Mouse (Mus musculus) midbrain, embryonic 11.5 days (tissue): Measurements from ENCODE around the gene Kcnh6. TPM values are rescaled to one million over a fixed set of nuclear protein-coding genes. Genes with fewer than 3 reads are reported as not detected.

Experiments used
- ATAC-seq: fragments of 200-750 bp; cut with Nextera tagmentation; 2 replicates; pipeline ENCODE4 v1.8.0; 2017; ENCODE audit warnings: moderate TSS enrichment, moderate library complexity; ENCODE audit not compliant: low FRiP score
- DNase-seq: peaks from one replicate; pipeline ENCODE4 v3.0.0; 2015; ENCODE audit warnings: low spot score; ENCODE audit errors: missing footprints
- H3K27ac ChIP-seq: fragments of 300-500 bp; sonication (generic); 2 replicates; pipeline ENCODE4 v1.5.1; 2014; ENCODE audit warnings: low read depth, low read length
- H3K27me3 ChIP-seq: fragments of 300-500 bp; sonication (generic); 2 replicates; pipeline ENCODE4 v1.6.1; 2014; ENCODE audit warnings: mild to moderate bottlenecking, low read length, moderate library complexity, mixed read lengths; ENCODE audit not compliant: control insufficient read depth, insufficient read depth
- H3K36me3 ChIP-seq: fragments of 300-500 bp; sonication (generic); 2 replicates; pipeline ENCODE4 v1.6.1; 2014; ENCODE audit warnings: mild to moderate bottlenecking, low read length, moderate library complexity, mixed read lengths; ENCODE audit not compliant: control insufficient read depth, insufficient read depth
- H3K4me1 ChIP-seq: fragments of 300-500 bp; sonication (generic); 2 replicates; pipeline ENCODE4 v1.6.1; 2014; ENCODE audit warnings: low read length; ENCODE audit not compliant: control insufficient read depth, insufficient read depth
- H3K4me2 ChIP-seq: fragments of 300-500 bp; sonication (generic); 2 replicates; pipeline ENCODE4 v1.6.1; 2014; ENCODE audit warnings: mild to moderate bottlenecking, moderate library complexity
- H3K4me3 ChIP-seq: fragments of 300-500 bp; sonication (generic); 2 replicates; pipeline ENCODE4 v1.5.1; 2014; ENCODE audit warnings: low read depth, low read length
- H3K9ac ChIP-seq: fragments of 300-500 bp; sonication (generic); 2 replicates; pipeline ENCODE4 v1.6.1; 2014; ENCODE audit warnings: low read length
- H3K9me3 ChIP-seq: fragments of 300-500 bp; sonication (generic); 2 replicates; pipeline ENCODE4 v1.6.1; 2016; ENCODE audit warnings: low read length; ENCODE audit not compliant: control insufficient read depth
- WGBS: fragments of 180-500 bp; shearing (Covaris S2); extraction: QIAGEN DNeasy Blood & Tissue Kit; methylation state at CpG from one replicate; pipeline ENCODE4 v1.1.7; 2014; 5-methylcytosine and 5-hydroxymethylcytosine counted together
- polyA plus RNA-seq: library from polyadenylated mRNA; unstranded; fragments of >200 nt; fragmentation: Nextera tagmentation; extraction: Ambion mirVana; gene quantifications from 2 replicates; pipeline ENCODE4 v1.2.1, GENCODE M21; 2014

The Kcnh6 gene
- polyA plus RNA-seq, 1 experiment from 2014 or later, result 0.29 TPM

DNA sequence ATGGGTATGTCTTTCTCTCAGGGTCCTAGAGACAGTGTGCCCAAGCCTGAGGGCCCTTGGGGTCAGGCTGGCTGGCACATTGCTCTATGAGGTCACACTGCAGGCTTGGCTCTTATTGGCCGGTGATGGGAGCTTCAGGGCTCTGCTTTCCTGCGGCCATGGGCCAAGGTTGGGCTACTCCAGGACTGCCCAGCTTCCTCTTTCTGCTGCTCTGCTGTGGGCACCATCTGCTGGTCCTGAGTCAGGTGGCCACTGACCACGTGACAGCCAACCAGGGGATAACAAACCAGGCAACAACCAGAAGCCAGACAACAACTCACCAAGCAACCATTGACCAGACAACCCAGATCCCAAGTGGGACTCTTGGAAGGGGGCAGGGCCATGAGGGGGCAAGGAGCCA lies 32.9 kb upstream of the Kcnh6 start:
- Histone ChIP-seq H3K4me1 (no peaks in the 10 kb centered on the region), H3K27ac (no peak overlapping the region), H3K4me2 (no peak overlapping the region), H3K4me3 (no peak overlapping the region), H3K36me3 (no peaks in the 10 kb centered on the region), H3K9ac (no peak overlapping the region), H3K27me3 (no peaks in the 10 kb centered on the region), H3K9me3 (no peaks in the 10 kb centered on the region)
- DNase-seq (no peak), ATAC-seq (no peak)
- WGBS, result 71% methylated on average over 3 of the region's 3 CpGs

DNA sequence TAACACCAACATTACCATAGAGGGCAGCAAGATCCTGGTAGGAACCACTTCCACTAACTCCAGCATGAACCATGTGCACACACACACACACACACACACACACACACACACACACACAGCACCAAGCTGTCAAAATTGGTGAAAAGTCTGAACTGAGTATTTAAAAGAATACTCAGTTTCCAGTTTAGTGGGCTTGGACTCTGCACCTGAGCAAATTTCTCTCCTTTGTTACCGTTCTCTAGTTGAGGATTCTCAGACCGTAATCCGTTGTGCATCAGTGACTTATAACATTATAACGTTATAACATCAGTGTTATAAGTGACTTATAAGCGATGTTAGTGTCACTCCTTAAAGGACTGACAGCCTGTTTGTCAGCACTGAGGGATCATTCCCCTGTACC lies 32.3 kb upstream of the Kcnh6 start:
- ATAC-seq (no peak), DNase-seq (no peak)
- Histone ChIP-seq H3K4me2 (no peak overlapping the region), H3K27me3 (no peaks in the 10 kb centered on the region), H3K36me3 (no peaks in the 10 kb centered on the region), H3K27ac (no peak overlapping the region), H3K9ac (no peak overlapping the region), H3K4me1 (no peaks in the 10 kb centered on the region), H3K4me3 (no peak overlapping the region), H3K9me3 (no peaks in the 10 kb centered on the region)
- WGBS, result 92% methylated on average over 5 of the region's 5 CpGs

DNA sequence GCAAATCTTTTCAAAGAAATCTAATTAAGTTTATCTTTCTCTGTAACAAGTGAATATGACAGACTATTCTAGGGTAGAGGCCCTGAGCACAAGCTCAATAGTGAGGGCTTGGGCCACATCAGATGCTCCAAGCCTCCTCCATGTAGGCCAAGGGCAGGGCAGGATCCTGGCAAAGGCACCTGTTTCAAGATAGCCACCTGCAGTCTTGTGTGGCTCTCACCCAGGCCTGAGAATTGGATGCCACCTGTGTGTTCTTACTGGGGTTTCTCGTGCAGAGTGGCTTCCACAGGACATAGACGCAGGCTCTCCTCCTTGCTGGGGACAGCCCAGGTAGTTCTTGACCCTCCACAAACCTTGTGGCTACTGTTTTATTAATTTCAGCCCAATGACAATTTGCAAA lies 29.7 kb upstream of the Kcnh6 start:
- DNase-seq (no peak), ATAC-seq (no peak)
- H3K9me3 ChIP-seq, result no peaks in the 10 kb centered on the region
- H3K27ac ChIP-seq, result no peak overlapping the region
- H3K9ac ChIP-seq, result no peak overlapping the region
- no peaks in the 10 kb centered on the region for H3K27me3 ChIP-seq
- WGBS, result 73% methylated on average over 2 of the region's 2 CpGs
- H3K4me3 ChIP-seq, result no peak overlapping the region
- no peak overlapping the region for H3K4me2 ChIP-seq
- no peaks in the 10 kb centered on the region for H3K4me1 ChIP-seq
- no peaks in the 10 kb centered on the region for H3K36me3 ChIP-seq

DNA sequence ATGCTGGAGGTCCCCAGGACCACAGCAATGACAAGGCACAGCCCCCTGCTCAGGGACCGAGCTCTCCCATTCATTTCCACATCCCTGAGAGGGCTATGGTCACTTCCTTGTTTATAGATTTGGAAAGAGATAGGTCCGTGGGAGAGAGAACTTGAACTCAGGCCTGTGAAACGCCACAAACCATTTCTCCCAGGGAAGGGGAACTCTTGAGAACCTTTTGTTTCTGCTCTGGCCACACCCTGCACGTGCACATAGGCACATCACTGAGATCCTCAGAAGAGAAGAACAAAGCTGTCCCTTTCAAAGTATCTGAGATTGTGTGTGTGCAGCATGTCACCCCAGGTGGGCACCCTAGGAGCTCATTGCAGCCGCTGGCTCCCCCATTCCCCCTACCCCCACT lies 29.3 kb upstream of the Kcnh6 start:
- Histone ChIP-seq H3K4me2 (no peak overlapping the region), H3K4me3 (no peak overlapping the region), H3K9ac (no peak overlapping the region), H3K27ac (no peak overlapping the region), H3K4me1 (no peaks in the 10 kb centered on the region), H3K36me3 (no peaks in the 10 kb centered on the region), H3K27me3 (no peaks in the 10 kb centered on the region), H3K9me3 (no peaks in the 10 kb centered on the region)
- 65% methylated on average over 5 of the region's 5 CpGs for WGBS
- ATAC-seq (no peak), DNase-seq (no peak)

DNA sequence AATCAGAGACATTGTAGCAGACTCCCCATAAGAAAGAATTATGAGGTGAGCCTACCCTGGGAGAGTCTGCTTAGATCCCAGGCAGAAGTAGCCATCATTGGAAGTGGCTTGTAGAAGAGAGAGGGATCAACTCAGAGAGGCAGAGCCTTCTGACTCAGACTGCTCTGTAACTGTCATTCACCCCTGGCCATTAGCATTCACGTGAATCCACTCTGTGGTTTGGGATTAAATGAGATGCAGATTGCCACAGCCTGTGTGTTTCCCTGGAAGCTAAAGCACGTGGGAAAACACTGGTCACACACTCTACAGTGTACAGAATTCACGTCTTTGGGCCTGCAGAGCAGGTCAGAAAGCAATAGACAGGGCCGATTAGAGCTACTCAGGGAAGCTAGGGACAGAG lies 23.5 kb upstream of the Kcnh6 start:
- Histone ChIP-seq H3K9ac (no peak overlapping the region), H3K27me3 (no peaks in the 10 kb centered on the region), H3K36me3 (no peaks in the 10 kb centered on the region), H3K4me2 (no peak overlapping the region), H3K4me1 (no peaks in the 10 kb centered on the region), H3K27ac (no peak overlapping the region), H3K4me3 (no peak overlapping the region), H3K9me3 (no peaks in the 10 kb centered on the region)
- ATAC-seq (no peak), DNase-seq (no peak)
- WGBS, result 71% methylated on average over 4 of the region's 4 CpGs

DNA sequence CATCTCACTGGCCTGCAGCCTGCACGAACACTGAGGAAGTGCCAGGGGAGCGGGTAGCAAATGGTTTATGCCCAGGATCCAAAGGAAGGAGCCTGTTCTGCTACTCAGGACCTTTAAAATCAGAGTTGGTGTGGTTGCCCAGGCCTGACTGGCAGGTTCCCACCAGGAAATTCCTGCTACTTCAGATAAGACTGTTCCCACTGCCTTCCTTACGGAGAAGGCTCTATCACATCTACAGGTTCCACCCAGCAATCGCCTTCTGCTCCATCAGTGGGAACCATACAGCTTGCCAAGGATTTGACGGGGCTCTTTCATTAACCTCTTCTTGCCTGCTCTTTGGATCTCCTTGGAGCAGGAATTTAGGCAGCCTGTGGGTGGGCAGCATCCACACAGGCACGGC lies 20.5 kb upstream of the Kcnh6 start:
- H3K36me3 ChIP-seq, result no peaks in the 10 kb centered on the region
- no peaks in the 10 kb centered on the region for H3K9me3 ChIP-seq
- no peak for DNase-seq
- H3K4me3 ChIP-seq, result no peak overlapping the region
- no peak overlapping the region for H3K27ac ChIP-seq
- no peak for ATAC-seq
- H3K4me2 ChIP-seq, result no peak overlapping the region
- H3K4me1 ChIP-seq, result no peaks in the 10 kb centered on the region
- no peaks in the 10 kb centered on the region for H3K27me3 ChIP-seq
- H3K9ac ChIP-seq, result no peak overlapping the region
- WGBS, result 81% methylated on average over 6 of the region's 6 CpGs

DNA sequence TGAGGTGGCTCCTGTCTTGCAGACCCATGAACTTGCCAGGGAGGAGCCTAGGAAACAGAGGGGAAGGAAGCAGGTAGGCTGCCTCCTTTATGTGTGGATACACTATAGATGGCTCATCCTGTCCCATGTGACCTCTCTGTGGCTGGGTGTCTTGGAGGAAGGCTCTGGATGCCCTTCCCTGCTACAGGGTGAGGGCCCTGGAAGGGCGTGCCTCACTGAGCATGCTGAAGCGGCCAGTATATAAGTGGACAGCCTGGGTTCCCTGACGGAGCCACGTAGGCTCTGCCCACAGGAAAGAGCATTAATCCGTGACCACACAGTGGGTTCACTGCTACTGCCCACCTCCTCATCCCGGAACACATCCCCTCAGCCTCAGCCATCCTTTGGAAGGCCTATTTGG lies 18.5 kb upstream of the Kcnh6 start:
- H3K4me2 ChIP-seq, result no peak overlapping the region
- no peaks in the 10 kb centered on the region for H3K9me3 ChIP-seq
- WGBS, result 82% methylated on average over 6 of the region's 6 CpGs
- H3K4me1 ChIP-seq, result no peaks in the 10 kb centered on the region
- no peaks in the 10 kb centered on the region for H3K36me3 ChIP-seq
- no peaks in the 10 kb centered on the region for H3K27me3 ChIP-seq
- no peak overlapping the region for H3K9ac ChIP-seq
- no peak overlapping the region for H3K4me3 ChIP-seq
- H3K27ac ChIP-seq, result no peak overlapping the region
- DNase-seq (no peak), ATAC-seq (no peak)

DNA sequence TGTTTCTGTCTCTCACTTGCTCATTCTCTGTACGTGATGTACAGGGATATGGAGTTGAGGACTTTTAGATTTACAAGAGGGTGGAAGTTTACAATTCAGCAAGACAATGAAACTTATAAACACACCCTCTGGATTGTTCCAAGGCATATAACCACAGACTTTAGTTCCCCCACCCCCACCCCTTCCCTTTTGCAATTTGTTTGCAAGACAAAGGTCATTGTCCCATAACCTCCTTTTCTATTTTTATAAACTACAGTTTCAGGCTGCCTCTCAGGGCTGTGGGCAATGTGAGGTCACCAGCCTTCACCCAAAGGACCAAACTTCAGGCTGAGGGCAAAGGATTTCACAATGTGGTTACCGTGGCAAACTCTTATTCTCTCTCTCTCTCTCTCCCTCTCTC lies 17.7 kb upstream of the Kcnh6 start:
- ATAC-seq (no peak), DNase-seq (no peak)
- H3K4me3 ChIP-seq, result no peak overlapping the region
- H3K4me1 ChIP-seq, result no peaks in the 10 kb centered on the region
- no peaks in the 10 kb centered on the region for H3K9me3 ChIP-seq
- 68% methylated on average over 2 of the region's 2 CpGs for WGBS
- no peaks in the 10 kb centered on the region for H3K27me3 ChIP-seq
- no peak overlapping the region for H3K27ac ChIP-seq
- H3K36me3 ChIP-seq, result no peaks in the 10 kb centered on the region
- H3K9ac ChIP-seq, result no peak overlapping the region
- no peak overlapping the region for H3K4me2 ChIP-seq

DNA sequence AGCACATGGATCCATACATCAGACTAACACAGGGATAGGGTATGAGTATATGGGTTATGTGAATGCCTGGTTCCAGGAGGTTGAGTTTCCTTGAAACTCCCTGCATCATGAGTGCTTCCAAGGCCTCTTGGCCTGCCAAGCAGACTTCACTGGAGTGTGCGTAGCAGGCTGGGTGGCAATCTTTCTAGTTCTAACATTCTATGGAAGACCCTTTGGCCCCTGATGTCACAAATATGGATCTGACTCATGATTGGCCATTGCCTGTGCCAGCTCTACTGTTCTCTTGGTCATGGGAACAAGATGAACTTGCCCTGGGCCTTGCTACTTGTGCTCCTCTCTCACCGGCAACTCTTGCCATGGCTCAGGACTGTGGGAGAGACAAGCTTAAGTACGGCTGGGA lies 13.5 kb upstream of the Kcnh6 start, which contains the start of gene Ace3:
Ace3 (plus strand) TSS at position 301 of the 400 bp plus-strand sequence.
- Histone ChIP-seq H3K4me2 (no peak within 1 kb of the TSS), H3K4me1 (no peaks in the 10 kb centered on the region), H3K36me3 (no peaks in the 10 kb centered on the region), H3K27me3 (no peaks in the 10 kb centered on the region), H3K4me3 (no peak within 1 kb of the TSS), H3K9ac (no peak within 1 kb of the TSS), H3K27ac (no peak within 1 kb of the TSS), H3K9me3 (no peaks in the 10 kb centered on the region)
- no peak for ATAC-seq
- 93% methylated on average over 3 of the region's 3 CpGs for WGBS
- no peak for DNase-seq

DNA sequence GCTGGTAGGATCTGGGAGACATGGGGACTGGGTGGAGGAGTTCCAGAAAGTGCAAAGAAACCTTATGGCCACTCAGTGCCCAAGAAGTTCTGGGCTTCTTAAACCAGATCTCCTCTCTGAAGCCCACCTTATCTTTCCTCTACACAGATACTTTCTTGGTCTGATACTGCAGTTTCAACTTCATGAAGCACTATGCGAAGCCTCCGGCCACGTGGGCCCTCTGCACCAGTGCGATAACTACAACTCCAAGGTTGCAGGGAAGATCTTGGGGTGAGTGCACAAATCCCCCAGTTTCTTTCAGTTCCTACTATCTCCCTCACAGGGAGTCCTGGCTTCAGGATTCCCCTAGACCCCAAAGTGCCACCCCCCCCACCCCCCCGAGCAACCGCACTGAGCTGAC lies 7.9 kb upstream of the Kcnh6 start:
- DNase-seq, result no peak
- ATAC-seq, result no peak
- 97% methylated on average over 6 of the region's 6 CpGs for WGBS
- Histone ChIP-seq H3K9me3 (no peaks in the 10 kb centered on the region), H3K36me3 (no peaks in the 10 kb centered on the region), H3K4me3 (no peak overlapping the region), H3K4me2 (no peak overlapping the region), H3K27ac (no peak overlapping the region), H3K9ac (no peak overlapping the region), H3K4me1 (no peaks in the 10 kb centered on the region), H3K27me3 (no peaks in the 10 kb centered on the region)
